Mouse (Mus musculus) large intestine, adult 2 months (tissue): Measurements from ENCODE around the gene Ptchd4. TPM values are rescaled to one million over a fixed set of nuclear protein-coding genes. Genes with fewer than 3 reads are reported as not detected.

Experiments
- DNase-seq: peaks from one replicate; pipeline ENCODE4 v3.0.0-alpha.2; 2012; ENCODE audit warnings: low read depth, low spot score
- WGBS: fragments of 180-500 bp; shearing (Covaris S2); methylation state at CpG from one replicate; pipeline ENCODE4 v1.1.7; 2018; 5-methylcytosine and 5-hydroxymethylcytosine counted together
- polyA plus RNA-seq: library from polyadenylated mRNA; depleted of rRNA; stranded (reverse); fragments of >200 nt; gene quantifications from 2 replicates; pipeline ENCODE4 v1.2.3, GENCODE M21; 2012

Ptchd4 gene
- polyA plus RNA-seq, 1 experiment, result 0.02 TPM

DNA sequence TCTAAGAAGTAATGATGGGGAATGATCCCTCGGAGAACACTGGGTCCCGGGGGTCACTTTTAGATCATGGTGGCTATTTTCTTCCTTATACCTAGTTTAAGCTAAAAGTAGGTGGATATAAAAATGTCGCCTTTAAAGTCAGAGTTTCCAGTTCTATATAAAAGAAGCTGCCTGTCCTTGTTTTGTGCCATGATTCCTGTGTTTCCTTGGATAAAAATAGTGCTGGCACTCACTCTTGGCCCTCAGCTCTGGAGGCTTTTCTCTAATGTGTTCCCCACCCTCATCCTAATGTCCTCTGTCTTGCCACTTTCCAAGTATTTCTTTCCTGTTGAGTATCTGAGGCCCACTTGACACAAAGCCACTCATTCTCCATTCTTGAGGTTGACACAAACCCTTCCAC, 79.6 kb downstream of the Ptchd4 start:
- 89% methylated on average over 3 of the region's 3 CpGs for WGBS
- no peak for DNase-seq

DNA sequence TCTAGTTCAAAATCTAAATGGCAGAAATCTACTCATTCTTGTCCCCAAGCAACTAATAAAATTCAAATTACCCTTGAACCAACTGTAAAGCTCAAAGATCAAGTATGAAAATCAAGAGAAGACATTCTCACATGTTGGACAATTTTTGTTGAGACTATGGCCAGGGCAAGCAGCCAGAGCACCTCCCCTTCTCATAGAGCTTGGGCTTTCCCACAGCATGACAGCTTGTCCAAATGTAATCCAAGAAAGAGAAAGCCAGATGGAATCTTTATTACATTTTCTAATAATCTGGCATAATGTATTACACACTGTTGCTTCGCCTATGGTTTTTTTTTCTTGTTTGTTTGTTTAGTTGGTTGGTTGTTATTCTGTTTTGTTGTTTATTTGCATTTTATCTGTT, 102.7 kb downstream of the Ptchd4 start:
- no peak for DNase-seq
- 80% methylated on average over 1 of the region's 1 CpGs for WGBS

- no peak for DNase-seq
- 73% methylated on average over 1 of the region's 1 CpGs for WGBS
Observed at GRCm38 (mm10) chr17:42427961-42428360, 112.2 kb downstream of the Ptchd4 start.

- no peak for DNase-seq
- WGBS, result 89% methylated on average over 2 of the region's 2 CpGs
Observed at GRCm38 (mm10) chr17:42430380-42430779, 114.6 kb downstream of the Ptchd4 start.

DNA sequence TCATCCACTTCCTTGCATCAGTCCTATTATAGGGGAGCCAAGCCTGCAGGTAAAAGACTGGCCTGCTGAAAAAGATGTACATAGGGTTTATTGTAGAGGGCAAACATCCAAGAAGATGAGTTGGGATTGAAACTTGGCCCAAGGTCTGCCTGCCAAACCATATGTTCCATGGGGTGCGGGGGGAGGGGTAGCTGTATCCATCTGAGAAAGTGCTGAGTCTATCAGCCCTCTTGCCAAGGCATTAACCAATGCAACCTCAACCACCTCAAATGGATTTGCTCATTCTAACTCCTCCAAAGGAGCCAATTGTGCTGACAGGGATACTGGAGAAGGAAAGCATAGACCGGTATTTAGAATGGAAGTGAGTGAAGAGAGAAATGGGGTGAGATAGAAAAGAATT, 136.5 kb downstream of the Ptchd4 start:
- no peak for DNase-seq
- WGBS, result 77% methylated on average over 2 of the region's 2 CpGs

DNA sequence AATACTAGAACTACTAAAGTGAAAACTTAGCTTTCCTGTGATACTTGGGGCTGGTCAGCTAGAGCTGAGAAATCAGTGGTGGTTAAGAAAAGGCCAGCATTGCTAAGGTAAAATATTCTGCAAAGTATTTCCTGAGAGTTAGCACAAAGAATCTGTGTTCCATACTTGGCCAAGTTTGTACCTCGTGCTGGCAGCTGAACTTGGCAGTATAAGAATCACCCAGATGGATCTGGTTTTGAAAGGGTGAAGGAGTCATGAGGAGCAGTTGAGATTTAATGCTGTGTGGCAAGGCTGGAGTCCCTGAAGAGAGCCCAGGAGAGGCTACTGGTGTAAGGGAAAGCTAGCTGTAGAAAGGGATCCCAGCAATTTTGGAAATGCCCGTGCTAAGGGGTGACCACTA, 140.7 kb downstream of the Ptchd4 start:
- WGBS, result 68% methylated on average over 2 of the region's 2 CpGs

DNA sequence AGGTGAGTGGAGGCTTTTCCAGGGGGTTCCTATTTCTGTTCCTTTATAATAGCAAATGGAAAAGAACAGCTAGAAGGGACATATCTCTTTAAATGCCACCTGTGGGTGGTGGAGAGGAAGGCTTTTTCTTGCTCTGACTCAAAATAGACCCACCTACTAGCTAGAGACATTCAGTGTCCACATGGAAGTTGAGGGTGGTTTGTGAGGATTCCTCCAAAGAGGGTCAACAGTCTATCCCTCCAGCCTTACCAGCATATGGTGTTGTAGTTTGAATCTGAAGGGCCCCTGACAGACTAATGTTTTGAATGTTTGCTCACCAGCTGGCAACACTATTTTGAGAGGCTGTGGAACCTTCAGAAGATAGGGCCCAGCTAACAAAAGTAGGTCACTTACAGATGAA, 147.0 kb downstream of the Ptchd4 start:
- no peak for DNase-seq

More for the DNA sequence above, 140.7 kb downstream of the Ptchd4 start:
- no peak for DNase-seq

- WGBS, result 63% methylated on average over 5 of the region's 5 CpGs
- no peak for DNase-seq
Observed at GRCm38 (mm10) chr17:42480173-42480991, 164.6 kb downstream of the Ptchd4 start.

DNA sequence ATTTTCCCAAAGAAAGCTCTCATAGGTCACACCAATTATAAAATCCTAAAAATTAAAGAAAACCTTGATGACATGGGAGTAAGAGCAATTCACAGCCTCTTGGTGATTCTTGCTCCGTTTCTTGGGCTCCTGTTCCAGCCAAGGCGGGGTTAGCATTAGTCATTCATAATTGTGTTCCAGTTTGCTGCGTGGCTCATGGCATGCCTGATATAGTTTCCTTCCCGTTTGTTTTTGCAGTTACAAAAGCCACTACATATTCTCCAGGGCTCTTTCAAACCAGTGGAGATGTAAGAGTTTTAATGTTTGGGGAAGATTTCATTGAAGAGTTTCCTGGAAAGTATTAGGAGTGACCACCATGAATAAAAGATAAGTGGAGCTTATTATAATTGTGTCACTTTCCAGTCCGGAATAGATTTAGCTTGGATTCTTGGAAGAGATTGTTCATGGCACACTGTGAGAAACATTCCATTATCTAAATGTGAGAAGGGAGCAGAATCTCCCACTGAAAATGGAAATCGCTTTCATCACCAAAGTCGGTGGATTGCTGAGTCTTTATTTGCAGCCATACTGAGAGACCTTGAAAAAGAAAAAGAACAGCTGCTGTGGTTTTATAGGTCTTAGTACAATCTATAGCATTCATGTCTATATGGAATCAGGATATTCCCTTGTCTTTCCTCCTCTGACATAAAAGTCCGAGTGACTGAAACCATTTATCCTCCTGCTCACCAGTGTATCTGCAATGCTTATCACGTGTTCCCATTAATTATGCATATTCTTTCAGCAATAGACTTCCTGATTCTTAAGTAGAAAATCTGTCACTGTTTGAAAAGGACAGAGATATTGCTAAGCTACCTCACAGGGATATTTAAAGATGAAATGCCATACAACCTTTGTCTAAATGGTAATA, 193.9 kb downstream of the Ptchd4 start:
- 71% methylated on average over 9 of the region's 9 CpGs for WGBS
- no peak for DNase-seq

GRCm38 (mm10) chr17:42530147-42530546, 214.4 kb downstream of the Ptchd4 start:
- no peak for DNase-seq
- WGBS, result 50% methylated on average over 5 of the region's 5 CpGs

- no peak for DNase-seq
- 82% methylated on average over 2 of the region's 2 CpGs for WGBS
Observed at GRCm38 (mm10) chr17:42549578-42549977, 233.8 kb downstream of the Ptchd4 start.
